Mouse (Mus musculus): ENCODE measurements around the gene Ly6g5b. TPM values are rescaled to one million over a fixed set of nuclear protein-coding genes. Genes with fewer than 3 reads are reported as not detected.

Ly6g5b gene
- 0.03 TPM in 1 of 2 replicates, not detected in the other for polyA plus RNA-seq (2012)

GRCm38 (mm10) chr17:35115046-35116019, at the start of gene Ly6g5b:
Gene Ly6g5b (minus strand): TSS chr17:35115428.
- peaks cover 2% of the 10 kb centered on the region; the same call in 1 of the 2 replicates for H3K27me3 ChIP-seq (ENCODE audit: control insufficient read depth)
- peaks cover 12% of the 10 kb centered on the region for H3K4me1 ChIP-seq (ENCODE audit: control insufficient read depth)
- no peak within 1 kb of the TSS for H3K4me3 ChIP-seq (replicated peaks)
- H3K9me3 ChIP-seq (ENCODE audit: control insufficient read depth, low read length) = no peaks in the 10 kb centered on the region
- TF ChIP-seq GATA1 (IDR thresholded peaks at IDR 0.05; ENCODE audit: low read length) (no peak), TAL1 (IDR thresholded peaks at IDR 0.05; ENCODE audit: low read length) (no peak)
- peaks cover 58% of the 10 kb centered on the region for H3K36me3 ChIP-seq (ENCODE audit: control insufficient read depth)

GRCm38 (mm10) chr17:35164218-35164567, 49.0 kb upstream of the Ly6g5b start:
- Histone ChIP-seq H3K27me3 (ENCODE audit: control insufficient read depth) (no peaks in the 10 kb centered on the region), H3K4me3 (replicated peaks) (peak overlapping the region; percentile 94), H3K9me3 (ENCODE audit: control insufficient read depth, low read length) (no peaks in the 10 kb centered on the region), H3K4me1 (ENCODE audit: control insufficient read depth) (peaks cover 45% of the 10 kb centered on the region), H3K36me3 (ENCODE audit: control insufficient read depth) (peaks cover 38% of the 10 kb centered on the region)
- TF ChIP-seq GATA1 (IDR thresholded peaks at IDR 0.05; ENCODE audit: low read length) (no peak), TAL1 (IDR thresholded peaks at IDR 0.05; ENCODE audit: low read length) (no peak)

- Histone ChIP-seq H3K4me1 (ENCODE audit: control insufficient read depth) (peaks cover 43% of the 10 kb centered on the region), H3K27me3 (ENCODE audit: control insufficient read depth) (no peaks in the 10 kb centered on the region)
- TF ChIP-seq TAL1 (IDR thresholded peaks at IDR 0.05; ENCODE audit: low read length) (no peak), GATA1 (IDR thresholded peaks at IDR 0.05; ENCODE audit: low read length) (no peak; the same call in 1 of the 2 replicates)
Measured at GRCm38 (mm10) chr17:35163326-35164081, 48.3 kb upstream of the Ly6g5b start.

GRCm38 (mm10) chr17:35162730-35163129, 47.5 kb upstream of the Ly6g5b start:
- Histone ChIP-seq H3K4me1 (ENCODE audit: control insufficient read depth) (peaks cover 43% of the 10 kb centered on the region), H3K4me3 (replicated peaks) (peak overlapping the region; percentile 94), H3K9me3 (ENCODE audit: control insufficient read depth, low read length) (no peaks in the 10 kb centered on the region), H3K27me3 (ENCODE audit: control insufficient read depth) (no peaks in the 10 kb centered on the region), H3K36me3 (ENCODE audit: control insufficient read depth) (peaks cover 53% of the 10 kb centered on the region)
- TF ChIP-seq GATA1 (IDR thresholded peaks at IDR 0.05; ENCODE audit: low read length) (no peak), TAL1 (IDR thresholded peaks at IDR 0.05; ENCODE audit: low read length) (no peak)

More at GRCm38 (mm10) chr17:35163326-35164081, 48.3 kb upstream of the Ly6g5b start:
- Histone ChIP-seq H3K36me3 (ENCODE audit: control insufficient read depth) (peaks cover 45% of the 10 kb centered on the region), H3K9me3 (ENCODE audit: control insufficient read depth, low read length) (no peaks in the 10 kb centered on the region), H3K4me3 (replicated peaks) (peak overlapping the region; percentile 94)

GRCm38 (mm10) chr17:35162121-35162520, 46.9 kb upstream of the Ly6g5b start:
- Histone ChIP-seq H3K4me1 (ENCODE audit: control insufficient read depth) (peaks cover 43% of the 10 kb centered on the region), H3K9me3 (ENCODE audit: control insufficient read depth, low read length) (no peaks in the 10 kb centered on the region), H3K36me3 (ENCODE audit: control insufficient read depth) (peaks cover 59% of the 10 kb centered on the region), H3K27me3 (ENCODE audit: control insufficient read depth) (no peaks in the 10 kb centered on the region), H3K4me3 (replicated peaks) (peak overlapping the region; percentile 94)
- TF ChIP-seq GATA1 (IDR thresholded peaks at IDR 0.05; ENCODE audit: low read length) = no peak
- TF ChIP-seq TAL1 (IDR thresholded peaks at IDR 0.05; ENCODE audit: low read length) = no peak

- no peaks in the 10 kb centered on the region for H3K27me3 ChIP-seq (ENCODE audit: control insufficient read depth)
- no peaks in the 10 kb centered on the region for H3K9me3 ChIP-seq (ENCODE audit: control insufficient read depth, low read length)
- no peak overlapping the region for H3K4me3 ChIP-seq (replicated peaks)
- H3K36me3 ChIP-seq (ENCODE audit: control insufficient read depth) = peaks cover 66% of the 10 kb centered on the region
- TF ChIP-seq TAL1 (IDR thresholded peaks at IDR 0.05; ENCODE audit: low read length) (no peak), GATA1 (IDR thresholded peaks at IDR 0.05; ENCODE audit: low read length) (no peak)
- H3K4me1 ChIP-seq (ENCODE audit: control insufficient read depth) = peaks cover 40% of the 10 kb centered on the region
Measured at GRCm38 (mm10) chr17:35161421-35161820, 46.2 kb upstream of the Ly6g5b start.

GRCm38 (mm10) chr17:35159638-35160037, 44.4 kb upstream of the Ly6g5b start:
- H3K27me3 ChIP-seq (ENCODE audit: control insufficient read depth) = no peaks in the 10 kb centered on the region
- TF ChIP-seq TAL1 (IDR thresholded peaks at IDR 0.05; ENCODE audit: low read length) (no peak), GATA1 (IDR thresholded peaks at IDR 0.05; ENCODE audit: low read length) (no peak)
- no peak overlapping the region for H3K4me3 ChIP-seq (replicated peaks)
- H3K36me3 ChIP-seq (ENCODE audit: control insufficient read depth) = peaks cover 84% of the 10 kb centered on the region
- no peaks in the 10 kb centered on the region for H3K9me3 ChIP-seq (ENCODE audit: control insufficient read depth, low read length)
- H3K4me1 ChIP-seq (ENCODE audit: control insufficient read depth) = peaks cover 25% of the 10 kb centered on the region

GRCm38 (mm10) chr17:35158850-35159593, 43.8 kb upstream of the Ly6g5b start:
- TF ChIP-seq TAL1 (IDR thresholded peaks at IDR 0.05; ENCODE audit: low read length) (no peak), GATA1 (IDR thresholded peaks at IDR 0.05; ENCODE audit: low read length) (no peak)
- no peak overlapping the region for H3K4me3 ChIP-seq (replicated peaks)
- H3K9me3 ChIP-seq (ENCODE audit: control insufficient read depth, low read length) = no peaks in the 10 kb centered on the region
- no peaks in the 10 kb centered on the region for H3K27me3 ChIP-seq (ENCODE audit: control insufficient read depth)
- peaks cover 90% of the 10 kb centered on the region for H3K36me3 ChIP-seq (ENCODE audit: control insufficient read depth)
- peaks cover 23% of the 10 kb centered on the region for H3K4me1 ChIP-seq (ENCODE audit: control insufficient read depth)

Data from erythroblast, embryonic 14.5 days (primary cell).